Mouse (Mus musculus) neural tube, embryonic 13.5 days (tissue): Measurements from ENCODE around the gene Dok7. TPM values are rescaled to one million over a fixed set of nuclear protein-coding genes. Genes with fewer than 3 reads are reported as not detected.

ENCODE experiments used
- ATAC-seq: fragments of 200-750 bp; cut with Nextera tagmentation; 2 replicates; pipeline ENCODE4 v1.8.0; 2017; ENCODE audit warnings: low read depth, mild to moderate bottlenecking, moderate TSS enrichment, moderate library complexity
- H3K27ac ChIP-seq: fragments of 300-500 bp; sonication (generic); replicated peaks from 2 replicates; pipeline ENCODE4 v1.5.1; 2015; ENCODE audit warnings: moderate library complexity, mild to moderate bottlenecking, inconsistent platforms
- H3K27me3 ChIP-seq: fragments of 300-500 bp; sonication (generic); 2 replicates; pipeline ENCODE4 v1.6.1; 2015; ENCODE audit warnings: mild to moderate bottlenecking, inconsistent platforms
- H3K36me3 ChIP-seq: fragments of 300-500 bp; sonication (generic); 2 replicates; pipeline ENCODE4 v1.6.1; 2015; ENCODE audit warnings: mild to moderate bottlenecking, inconsistent platforms
- H3K4me1 ChIP-seq: fragments of 300-500 bp; sonication (generic); replicated peaks from 2 replicates; pipeline ENCODE4 v1.6.1; 2015; ENCODE audit warnings: inconsistent platforms
- H3K4me2 ChIP-seq: fragments of 300-500 bp; sonication (generic); 2 replicates; pipeline ENCODE4 v1.6.1; 2015; ENCODE audit warnings: inconsistent platforms, mild to moderate bottlenecking, moderate library complexity
- H3K4me3 ChIP-seq: fragments of 300-500 bp; sonication (generic); 2 replicates; pipeline ENCODE4 v1.5.1; 2015; ENCODE audit warnings: mild to moderate bottlenecking, inconsistent platforms
- H3K9ac ChIP-seq: fragments of 300-500 bp; sonication (generic); 2 replicates; pipeline ENCODE4 v1.6.1; 2015; ENCODE audit warnings: moderate library complexity, mild to moderate bottlenecking, inconsistent platforms
- H3K9me3 ChIP-seq: fragments of 300-500 bp; sonication (generic); 2 replicates; pipeline ENCODE4 v1.6.1; 2016; ENCODE audit warnings: inconsistent platforms
- WGBS: fragments of 180-500 bp; shearing (Covaris S2); methylation state at CpG from one replicate; pipeline ENCODE4 v1.1.7; 2015; 5-methylcytosine and 5-hydroxymethylcytosine counted together
- polyA plus RNA-seq: library from polyadenylated mRNA; unstranded; fragments of >200 nt; fragmentation: Nextera tagmentation; extraction: Ambion mirVana; gene quantifications from 2 replicates; pipeline ENCODE4 v1.2.1, GENCODE M21; 2015

Gene Dok7
- polyA plus RNA-seq, 1 experiment from 2014 or later: 3.7 TPM

DNA sequence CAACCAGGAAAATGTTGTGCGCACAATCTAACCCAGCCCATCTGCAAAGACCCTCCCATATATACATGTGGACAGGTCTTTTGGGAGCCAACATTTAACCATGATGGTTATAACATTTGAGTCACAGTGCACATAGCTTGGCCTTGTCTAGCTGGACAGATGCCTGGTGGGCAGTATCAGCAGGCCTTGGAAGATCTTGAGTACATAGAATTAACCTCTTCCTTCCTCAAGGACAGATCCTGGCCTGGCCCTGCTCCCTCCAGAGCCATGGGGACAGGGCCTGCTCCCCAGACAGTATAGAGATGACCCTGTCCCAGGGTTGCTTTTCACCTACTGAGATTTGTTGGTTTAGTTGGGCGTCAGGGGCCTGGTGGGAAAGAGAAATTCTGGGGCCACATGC, 13.3 kb downstream of the Dok7 start:
- Histone ChIP-seq H3K27ac (no peak overlapping the region), H3K4me3 (no peak overlapping the region), H3K4me2 (no peak overlapping the region), H3K27me3 (no peaks in the 10 kb centered on the region), H3K36me3 (no peaks in the 10 kb centered on the region), H3K9me3 (no peaks in the 10 kb centered on the region), H3K9ac (no peak overlapping the region), H3K4me1 (peaks cover 12% of the 10 kb centered on the region)
- ATAC-seq: no peak
- WGBS: 81% methylated on average over 2 of the region's 2 CpGs

DNA sequence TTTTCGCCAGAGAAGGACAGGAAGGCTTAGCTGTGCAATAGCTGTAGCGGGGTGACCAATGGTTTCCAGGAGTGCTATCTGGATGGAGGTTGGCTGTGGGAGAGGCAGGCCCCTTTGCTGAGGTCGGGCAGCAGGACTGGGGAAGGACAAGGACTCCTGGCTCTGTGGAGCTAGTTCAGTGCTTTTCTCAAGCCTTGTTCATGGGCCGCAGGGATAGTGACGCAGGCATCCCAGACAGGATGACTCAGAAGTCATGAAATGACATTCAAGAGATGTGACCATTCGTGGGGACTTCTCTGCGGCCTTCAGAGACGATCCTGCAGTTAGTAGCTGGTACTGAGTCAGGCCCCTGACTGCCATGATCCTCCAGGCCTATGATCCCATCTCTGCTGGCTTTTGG, 13.7 kb downstream of the Dok7 start:
- Histone ChIP-seq H3K4me3 (no peak overlapping the region), H3K4me1 (peaks cover 12% of the 10 kb centered on the region), H3K9me3 (no peaks in the 10 kb centered on the region), H3K27ac (peak overlapping the region; percentile 61; the same call in 1 of the 2 replicates), H3K4me2 (no peak overlapping the region), H3K27me3 (no peaks in the 10 kb centered on the region), H3K9ac (no peak overlapping the region), H3K36me3 (no peaks in the 10 kb centered on the region)
- ATAC-seq: no peak
- WGBS: 86% methylated on average over 8 of the region's 8 CpGs

DNA sequence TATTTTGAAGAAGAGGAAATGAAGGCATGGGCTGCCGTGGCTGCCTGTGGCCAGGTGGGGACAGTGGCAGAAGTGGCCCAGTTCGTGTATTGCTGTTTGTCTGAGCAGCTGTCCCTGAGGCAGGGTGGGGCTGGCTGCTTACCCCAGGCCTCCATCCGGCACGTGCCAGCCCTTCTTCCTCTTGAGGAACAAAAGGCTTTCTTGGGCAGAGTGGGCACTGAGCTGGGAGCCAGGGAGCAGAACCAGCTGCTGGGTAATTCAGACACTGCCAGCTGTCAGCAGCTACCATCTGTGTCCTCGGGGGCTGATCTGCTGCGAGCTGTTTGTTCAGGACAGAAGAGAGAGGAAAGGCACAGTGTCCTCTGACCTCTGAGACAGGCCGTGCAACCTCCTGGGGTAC, 14.4 kb downstream of the Dok7 start:
- no peaks in the 10 kb centered on the region for H3K9me3 ChIP-seq
- no peak overlapping the region for H3K4me3 ChIP-seq
- H3K4me2 ChIP-seq: no peak overlapping the region
- no peak overlapping the region for H3K9ac ChIP-seq
- no peaks in the 10 kb centered on the region for H3K27me3 ChIP-seq
- H3K36me3 ChIP-seq: no peaks in the 10 kb centered on the region
- WGBS: 34% methylated on average over 7 of the region's 7 CpGs
- H3K27ac ChIP-seq: peak overlapping the region; percentile 61
- ATAC-seq: peak; percentile 59; the same call in 1 of the 2 replicates
- peaks cover 12% of the 10 kb centered on the region for H3K4me1 ChIP-seq

DNA sequence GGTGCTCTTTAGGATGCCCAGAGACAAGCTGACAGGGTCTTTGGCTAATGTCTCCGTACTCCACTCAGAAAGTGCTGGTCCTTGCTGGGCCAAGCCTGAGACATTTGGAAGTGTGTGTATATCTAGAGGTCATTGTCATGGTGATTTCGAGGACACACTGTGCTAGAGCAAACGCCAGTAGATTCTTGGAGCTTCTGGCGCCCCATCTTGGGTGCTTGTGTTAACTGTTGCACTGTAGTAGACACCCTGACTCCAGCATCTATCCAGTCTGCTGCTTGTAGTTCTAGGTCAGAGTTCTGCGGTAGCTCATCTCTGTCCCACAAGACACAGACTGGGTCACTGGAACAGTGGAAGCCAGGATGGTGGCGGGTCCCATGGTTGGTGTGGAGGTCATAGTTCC, 15.3 kb downstream of the Dok7 start:
- no peak for ATAC-seq
- H3K4me3 ChIP-seq: no peak overlapping the region
- H3K4me1 ChIP-seq: peaks cover 12% of the 10 kb centered on the region
- no peak overlapping the region for H3K9ac ChIP-seq
- H3K36me3 ChIP-seq: no peaks in the 10 kb centered on the region
- no peak overlapping the region for H3K27ac ChIP-seq
- no peaks in the 10 kb centered on the region; the same call in 1 of the 2 replicates for H3K27me3 ChIP-seq
- no peaks in the 10 kb centered on the region for H3K9me3 ChIP-seq
- 94% methylated on average over 6 of the region's 6 CpGs for WGBS
- H3K4me2 ChIP-seq: no peak overlapping the region

DNA sequence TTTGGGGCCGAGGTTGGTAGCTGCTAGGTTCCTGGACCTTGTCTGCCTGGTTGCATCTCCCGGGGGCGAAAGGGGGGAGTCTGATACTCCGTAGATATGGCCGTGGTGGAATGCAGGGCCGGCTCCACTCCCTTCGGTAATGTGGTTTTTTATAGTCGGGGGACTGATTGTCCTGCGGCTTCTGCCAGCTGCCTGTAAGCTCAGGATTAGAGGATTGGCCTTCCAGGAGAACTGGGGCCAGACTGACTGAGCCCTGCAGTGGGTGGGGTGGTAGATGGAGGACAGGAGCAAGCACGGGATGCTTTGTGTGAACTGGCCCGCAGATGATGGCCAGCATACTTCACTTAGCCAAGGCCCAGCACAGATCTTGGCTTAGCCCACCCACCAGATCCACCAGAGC, 16.7 kb downstream of the Dok7 start:
- H3K36me3 ChIP-seq: peaks cover 6% of the 10 kb centered on the region; the same call in 1 of the 2 replicates
- H3K27ac ChIP-seq: no peak overlapping the region
- peaks cover 12% of the 10 kb centered on the region for H3K4me1 ChIP-seq
- H3K4me2 ChIP-seq: no peak overlapping the region
- H3K9ac ChIP-seq: no peak overlapping the region
- no peaks in the 10 kb centered on the region for H3K9me3 ChIP-seq
- H3K4me3 ChIP-seq: no peak overlapping the region
- ATAC-seq: no peak
- WGBS: 66% methylated on average over 11 of the region's 11 CpGs
- peaks cover 5% of the 10 kb centered on the region for H3K27me3 ChIP-seq

DNA sequence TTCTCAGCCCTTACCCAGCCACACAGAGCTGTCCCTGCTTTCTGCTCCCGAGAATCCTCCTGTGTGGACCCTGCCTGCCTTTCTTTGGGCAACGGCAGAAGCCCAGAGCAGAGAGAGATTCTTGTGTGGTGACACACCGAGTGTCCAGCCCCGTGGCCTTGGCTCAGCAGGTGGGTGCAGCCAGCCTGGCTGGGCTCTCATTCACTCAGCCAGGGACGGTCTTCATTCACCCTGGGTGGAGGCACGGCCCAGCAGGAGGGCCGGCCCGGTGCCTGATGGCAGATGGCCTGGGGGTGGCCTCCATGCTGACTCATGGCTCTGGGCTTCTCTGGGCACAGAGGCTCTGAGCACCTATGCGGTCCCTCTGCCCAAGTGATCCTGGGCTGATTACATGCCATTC, 17.4 kb downstream of the Dok7 start:
- no peak overlapping the region for H3K27ac ChIP-seq
- H3K4me3 ChIP-seq: no peak overlapping the region
- H3K36me3 ChIP-seq: peaks cover 6% of the 10 kb centered on the region; the same call in 1 of the 2 replicates
- no peak for ATAC-seq
- H3K9me3 ChIP-seq: no peaks in the 10 kb centered on the region
- no peak overlapping the region for H3K9ac ChIP-seq
- H3K4me1 ChIP-seq: peaks cover 12% of the 10 kb centered on the region
- H3K4me2 ChIP-seq: no peak overlapping the region
- 72% methylated on average over 9 of the region's 9 CpGs for WGBS
- H3K27me3 ChIP-seq: peaks cover 12% of the 10 kb centered on the region

DNA sequence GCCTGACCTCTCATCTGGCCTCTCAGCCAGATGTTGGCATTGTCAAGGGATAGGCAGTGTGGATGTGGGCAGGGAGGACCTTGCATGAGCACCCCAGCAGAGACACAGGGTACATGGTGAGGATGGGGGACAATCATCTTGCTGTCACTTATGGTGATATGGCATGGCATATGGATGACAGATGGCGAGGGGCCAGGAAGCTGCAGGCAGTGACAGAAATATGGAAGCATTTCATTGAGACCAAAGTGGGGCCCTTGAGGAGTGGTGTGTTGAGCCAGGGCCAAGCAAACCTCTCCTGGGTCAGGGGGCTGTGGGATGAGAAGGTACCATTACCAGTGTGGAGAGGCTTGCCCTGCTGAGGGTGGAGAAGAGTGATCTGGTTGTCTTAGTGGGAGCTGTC, 19.8 kb downstream of the Dok7 start:
- Histone ChIP-seq H3K36me3 (peaks cover 6% of the 10 kb centered on the region; the same call in 1 of the 2 replicates), H3K9ac (no peak overlapping the region), H3K9me3 (no peaks in the 10 kb centered on the region), H3K4me1 (peaks cover 11% of the 10 kb centered on the region; the same call in 1 of the 2 replicates), H3K27ac (no peak overlapping the region), H3K4me3 (no peak overlapping the region), H3K27me3 (peaks cover 20% of the 10 kb centered on the region), H3K4me2 (no peak overlapping the region)
- no peak for ATAC-seq
- 85% methylated on average over 1 of the region's 1 CpGs for WGBS

DNA sequence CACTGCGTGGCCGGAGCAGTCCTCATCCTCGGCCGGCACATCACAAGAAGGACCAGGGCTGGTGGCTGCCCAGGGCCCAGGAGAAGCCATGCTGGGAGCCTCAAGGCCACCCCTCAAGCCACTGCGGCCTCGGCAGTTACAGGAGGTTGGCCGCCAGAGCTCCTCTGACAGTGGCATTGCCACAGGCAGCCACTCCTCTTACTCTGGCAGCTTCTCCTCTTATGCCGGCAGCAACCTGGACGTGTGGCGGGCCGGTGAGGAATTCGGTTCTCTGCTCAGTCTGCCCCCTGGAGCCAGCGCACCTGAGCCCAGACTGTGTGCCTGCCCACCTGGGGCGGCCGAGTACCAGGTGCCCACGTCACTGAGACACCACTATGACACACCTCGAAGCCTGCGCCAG, 22.5 kb downstream of the Dok7 start:
- Histone ChIP-seq H3K4me3 (no peak overlapping the region), H3K27me3 (peaks cover 20% of the 10 kb centered on the region), H3K4me1 (peaks cover 9% of the 10 kb centered on the region; the same call in 1 of the 2 replicates), H3K27ac (no peak overlapping the region), H3K4me2 (no peak overlapping the region), H3K9ac (no peak overlapping the region), H3K36me3 (peaks cover 6% of the 10 kb centered on the region; the same call in 1 of the 2 replicates), H3K9me3 (no peaks in the 10 kb centered on the region)
- WGBS: 35% methylated on average over 18 of the region's 18 CpGs
- ATAC-seq: no peak

DNA sequence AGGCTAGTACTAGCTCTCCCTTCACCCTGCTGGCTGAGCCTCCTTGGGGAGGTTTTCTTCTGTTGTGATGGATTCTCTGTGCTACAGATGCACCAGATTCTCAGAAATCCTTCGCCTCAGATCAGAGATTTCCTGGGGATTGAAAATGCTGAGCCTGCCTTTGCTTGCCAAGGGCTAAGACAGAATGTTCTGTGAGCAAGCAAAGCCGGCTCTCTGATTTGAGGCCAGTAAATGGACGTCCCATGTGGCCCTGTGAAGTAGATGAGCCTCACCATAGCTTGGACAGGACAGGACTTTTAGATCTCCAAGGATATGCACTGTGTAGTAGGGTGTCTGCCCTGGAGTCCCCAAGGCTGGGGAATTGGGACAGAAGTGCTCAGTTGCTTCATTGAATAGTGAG, 28.3 kb downstream of the Dok7 start:
- H3K9ac ChIP-seq: 0 out of 2 replicates have a peak overlapping the region, but pooled peaks have one; percentile 34
- H3K9me3 ChIP-seq: no peaks in the 10 kb centered on the region
- H3K4me3 ChIP-seq: no peak overlapping the region
- WGBS: 66% methylated on average over 3 of the region's 3 CpGs
- H3K36me3 ChIP-seq: no peaks in the 10 kb centered on the region
- no peak overlapping the region for H3K4me2 ChIP-seq
- H3K4me1 ChIP-seq: no peaks in the 10 kb centered on the region
- ATAC-seq: no peak
- no peaks in the 10 kb centered on the region for H3K27me3 ChIP-seq
- no peak overlapping the region for H3K27ac ChIP-seq

DNA sequence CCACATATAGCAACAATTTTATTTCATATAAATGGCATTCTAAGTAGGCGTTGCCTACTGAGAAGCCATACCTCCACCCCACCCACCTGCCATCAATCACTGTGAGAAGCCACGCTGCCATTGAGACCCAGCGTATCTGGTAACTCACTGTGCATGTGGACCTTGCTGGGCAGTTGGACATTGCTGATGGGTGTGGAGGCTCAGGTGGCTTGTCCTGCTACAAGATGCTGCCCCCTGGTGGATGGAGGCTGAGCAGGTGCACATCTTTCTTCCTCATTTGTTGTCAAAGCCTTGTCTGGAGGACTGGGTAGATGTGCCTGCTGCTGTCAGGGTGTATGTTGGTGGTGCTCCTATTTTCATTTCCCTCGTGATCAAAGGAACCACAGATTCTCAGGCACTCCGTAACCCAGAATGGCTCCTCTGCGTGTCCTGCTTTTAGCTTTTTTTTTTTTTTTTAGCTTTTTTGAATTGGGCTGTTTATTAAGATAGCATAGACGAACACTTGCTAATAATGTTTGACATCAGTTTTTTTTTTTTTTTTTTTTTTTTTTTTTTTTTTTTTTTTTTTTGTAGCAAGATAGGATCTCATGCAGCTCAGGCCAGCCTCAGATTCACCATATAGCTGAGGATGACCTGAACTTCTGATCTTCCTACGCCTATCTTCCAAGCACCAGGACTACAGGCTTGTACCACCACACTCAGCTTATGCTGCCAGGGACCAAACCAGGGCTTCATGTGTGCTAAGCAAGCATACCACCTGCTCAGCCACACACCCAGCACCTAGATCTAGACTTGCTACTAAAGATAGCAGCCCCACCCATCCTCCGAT, 32.4 kb downstream of the Dok7 start:
- no peak overlapping the region for H3K4me3 ChIP-seq
- WGBS: 70% methylated on average over 9 of the region's 9 CpGs
- peaks cover 35% of the 10 kb centered on the region for H3K36me3 ChIP-seq
- H3K4me2 ChIP-seq: no peak overlapping the region
- ATAC-seq: no peak
- H3K9me3 ChIP-seq: no peaks in the 10 kb centered on the region
- H3K9ac ChIP-seq: no peak overlapping the region
- H3K4me1 ChIP-seq: no peaks in the 10 kb centered on the region
- no peak overlapping the region for H3K27ac ChIP-seq
- no peaks in the 10 kb centered on the region for H3K27me3 ChIP-seq

DNA sequence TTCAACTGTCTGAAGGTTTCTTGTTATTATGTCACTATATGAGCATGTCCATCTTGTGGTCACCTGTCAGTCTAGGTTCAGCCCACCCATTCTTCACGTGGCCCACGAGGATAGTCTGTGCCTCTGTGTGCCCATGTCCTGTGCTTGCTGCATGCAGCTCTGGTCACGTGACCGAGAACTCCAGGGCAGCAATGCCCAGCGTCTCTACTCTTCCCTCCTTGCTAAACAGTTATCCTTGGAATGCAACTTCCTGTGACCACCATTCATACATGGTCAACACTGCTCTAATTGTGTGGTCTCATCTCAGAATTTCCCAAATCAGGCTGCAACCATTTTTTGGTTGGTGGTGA, 33.0 kb downstream of the Dok7 start:
- no peak for ATAC-seq

DNA sequence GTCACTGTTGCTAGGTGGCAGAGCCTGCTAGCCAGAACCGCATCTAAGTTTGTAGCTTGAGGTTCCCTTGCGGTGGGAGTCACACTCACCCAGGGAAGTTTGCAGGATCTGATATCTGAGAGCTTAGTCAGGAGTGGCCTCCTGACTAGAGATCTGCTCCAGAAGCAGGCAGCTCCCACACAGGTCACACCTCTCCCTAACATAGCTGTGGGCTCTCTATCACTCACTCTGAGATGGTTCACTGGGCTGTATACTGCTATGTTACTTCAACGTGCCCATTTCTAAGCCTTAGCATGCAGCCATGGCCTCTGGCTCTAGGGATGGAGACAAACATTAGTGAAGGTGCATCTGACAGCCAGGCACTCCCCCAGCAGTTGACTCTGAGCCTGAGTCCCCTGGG, 35.1 kb downstream of the Dok7 start:
- Histone ChIP-seq H3K36me3 (peaks cover 60% of the 10 kb centered on the region), H3K27ac (no peak overlapping the region), H3K4me2 (no peak overlapping the region), H3K27me3 (no peaks in the 10 kb centered on the region), H3K9ac (no peak overlapping the region), H3K9me3 (no peaks in the 10 kb centered on the region), H3K4me1 (no peaks in the 10 kb centered on the region), H3K4me3 (no peak overlapping the region)
- WGBS: 86% methylated on average over 3 of the region's 3 CpGs
- no peak for ATAC-seq

More for the DNA sequence above, 33.0 kb downstream of the Dok7 start:
- H3K4me2 ChIP-seq: no peak overlapping the region
- H3K27me3 ChIP-seq: no peaks in the 10 kb centered on the region
- no peak overlapping the region for H3K27ac ChIP-seq
- H3K9ac ChIP-seq: no peak overlapping the region
- no peak overlapping the region for H3K4me3 ChIP-seq
- H3K4me1 ChIP-seq: no peaks in the 10 kb centered on the region
- 83% methylated on average over 5 of the region's 5 CpGs for WGBS
- peaks cover 39% of the 10 kb centered on the region for H3K36me3 ChIP-seq
- no peaks in the 10 kb centered on the region for H3K9me3 ChIP-seq

DNA sequence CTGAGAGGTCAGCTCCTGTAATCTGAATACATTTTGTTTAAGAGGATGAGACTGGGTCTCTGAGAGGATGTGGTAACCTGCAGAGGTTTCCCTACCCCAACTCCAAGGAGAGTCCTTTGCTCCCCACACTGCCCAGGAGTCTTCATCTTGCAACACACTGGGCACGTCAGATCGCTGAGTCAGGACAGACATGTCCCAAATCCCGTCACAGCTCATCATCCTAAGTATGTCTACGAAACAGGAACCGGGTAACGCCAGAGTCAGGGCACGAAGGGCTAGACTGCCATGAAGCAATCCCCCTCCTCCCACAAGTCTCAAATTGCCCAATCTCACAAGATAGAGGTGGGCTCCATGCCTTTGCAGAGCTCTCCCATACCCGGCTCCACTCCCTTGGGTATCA, 46.5 kb downstream of the Dok7 start:
- Histone ChIP-seq H3K27me3 (no peaks in the 10 kb centered on the region), H3K36me3 (peaks cover 45% of the 10 kb centered on the region), H3K27ac (no peak overlapping the region), H3K9me3 (no peaks in the 10 kb centered on the region), H3K4me3 (no peak overlapping the region), H3K4me2 (peak overlapping the region; percentile 76; the same call in 1 of the 2 replicates), H3K4me1 (peaks cover 29% of the 10 kb centered on the region), H3K9ac (no peak overlapping the region)
- WGBS: 93% methylated on average over 8 of the region's 8 CpGs
- no peak for ATAC-seq
